Mouse (Mus musculus) embryo, embryonic 11.5 days (tissue): ENCODE results near the gene Clec4e.
"Not testable (repeated sequence)": the region's sequence is repeated elsewhere in the genome, so short reads cannot be mapped to it uniquely, and the experiment has no call there.

Experiments
- DNase-seq: peaks from one replicate; pipeline ENCODE4 v3.0.0-alpha.2; 2012; ENCODE audit warnings: low read depth, low spot score

Gene Clec4e

GRCm38 (mm10) chr6:123289753-123290152, at the start of gene Clec4e:
Gene Clec4e, minus strand, starts transcription at chr6:123289870.
- DNase-seq, result no peak

- DNase-seq, result no peak
These were observed 42.8 kb upstream of the Clec4e start for GRCm38 (mm10) chr6:123332503-123332902.

GRCm38 (mm10) chr6:123308033-123308432, 18.4 kb upstream of the Clec4e start, which contains the start of gene Vmn2r19:
Gene Vmn2r19, plus strand, starts transcription at chr6:123308333.
- DNase-seq, result no peak

DNA sequence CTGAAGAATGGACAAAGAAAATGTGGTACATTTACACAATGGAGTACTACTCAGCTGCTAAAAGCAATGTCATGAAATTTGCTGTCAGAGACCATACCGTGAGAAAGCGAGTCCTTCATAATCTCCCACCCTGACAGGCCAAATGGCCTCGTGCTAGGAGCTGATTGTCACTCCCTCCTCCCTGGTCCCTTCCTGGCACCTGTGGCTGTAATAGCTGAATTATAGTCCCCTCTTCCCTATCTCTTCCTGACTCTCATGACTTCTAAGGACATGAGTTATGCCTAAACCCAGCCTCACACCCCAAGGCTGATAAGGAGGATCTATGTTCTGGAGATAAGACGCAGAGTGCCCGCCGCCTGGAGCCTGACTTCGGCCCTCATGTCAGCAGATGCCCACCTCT, 16.6 kb upstream of the Clec4e start:
- DNase-seq, result not testable (repeated sequence)

- DNase-seq, result no peak
These were observed 7.0 kb upstream of the Clec4e start for GRCm38 (mm10) chr6:123296687-123297086.

DNA sequence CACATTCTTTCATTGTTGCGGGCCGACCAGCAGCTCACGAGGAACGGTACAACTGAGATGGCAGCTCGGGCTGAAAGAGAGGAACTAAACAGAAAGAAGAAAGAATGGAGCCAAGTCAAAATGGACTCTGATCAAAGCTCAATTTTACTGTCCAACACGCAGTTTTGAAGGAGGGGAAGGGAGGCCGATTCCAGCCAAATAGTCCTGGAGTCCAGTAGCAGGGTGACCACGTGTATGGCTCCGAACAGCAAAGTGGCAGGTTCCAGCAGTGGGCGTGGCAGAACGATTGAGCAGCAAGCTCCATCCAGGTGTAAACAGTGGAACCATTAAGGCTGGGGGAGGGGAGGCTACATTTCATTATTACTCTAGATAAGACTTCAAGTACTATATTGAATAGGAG, 3.8 kb upstream of the Clec4e start:
- not testable (repeated sequence) for DNase-seq

DNA sequence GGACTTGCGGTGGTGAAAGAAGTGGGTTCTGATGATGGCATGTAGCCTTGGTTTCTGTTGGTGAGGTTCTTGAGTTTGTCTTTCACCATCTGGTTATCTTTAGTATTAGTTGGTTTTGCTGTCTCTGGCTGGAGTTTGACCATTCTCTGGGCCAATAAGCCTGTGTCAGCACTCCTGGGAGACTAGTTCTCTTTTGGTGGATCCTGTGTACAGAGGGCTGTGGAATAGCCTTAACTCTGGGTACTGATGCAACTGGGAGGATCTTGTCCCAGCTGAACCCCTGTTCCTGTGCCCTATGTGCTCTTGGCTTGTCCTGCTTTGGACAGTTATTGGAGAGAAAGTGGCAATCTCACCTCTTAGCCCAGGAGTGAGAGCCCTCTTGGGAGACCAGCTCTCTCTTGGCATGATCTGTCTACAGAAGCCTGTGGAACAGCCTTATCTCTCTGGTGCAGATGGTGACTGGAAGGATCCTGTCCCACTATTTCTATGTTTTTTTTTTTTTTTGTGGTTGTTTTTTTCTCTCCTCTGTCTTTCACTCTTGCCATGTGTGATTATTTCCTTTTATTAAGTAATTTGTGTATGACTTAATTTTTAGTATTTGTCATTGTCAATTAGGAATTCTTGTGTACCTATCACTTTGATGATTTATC, 3.2 kb upstream of the Clec4e start:
- DNase-seq, result no peak

- no peak for DNase-seq
These were observed 739 bp downstream of the Clec4e start for GRCm38 (mm10) chr6:123288931-123289330.

GRCm38 (mm10) chr6:123286311-123286710, 3.4 kb downstream of the Clec4e start:
- DNase-seq, result no peak

GRCm38 (mm10) chr6:123279443-123279842, 10.2 kb downstream of the Clec4e start:
- no peak for DNase-seq

- no peak for DNase-seq
These were observed 22.7 kb downstream of the Clec4e start for GRCm38 (mm10) chr6:123266945-123267344.

- no peak for DNase-seq
These were observed 23.9 kb downstream of the Clec4e start for GRCm38 (mm10) chr6:123265809-123266208.

- DNase-seq, result no peak
These were observed 25.5 kb downstream of the Clec4e start for GRCm38 (mm10) chr6:123264194-123264593.

DNA sequence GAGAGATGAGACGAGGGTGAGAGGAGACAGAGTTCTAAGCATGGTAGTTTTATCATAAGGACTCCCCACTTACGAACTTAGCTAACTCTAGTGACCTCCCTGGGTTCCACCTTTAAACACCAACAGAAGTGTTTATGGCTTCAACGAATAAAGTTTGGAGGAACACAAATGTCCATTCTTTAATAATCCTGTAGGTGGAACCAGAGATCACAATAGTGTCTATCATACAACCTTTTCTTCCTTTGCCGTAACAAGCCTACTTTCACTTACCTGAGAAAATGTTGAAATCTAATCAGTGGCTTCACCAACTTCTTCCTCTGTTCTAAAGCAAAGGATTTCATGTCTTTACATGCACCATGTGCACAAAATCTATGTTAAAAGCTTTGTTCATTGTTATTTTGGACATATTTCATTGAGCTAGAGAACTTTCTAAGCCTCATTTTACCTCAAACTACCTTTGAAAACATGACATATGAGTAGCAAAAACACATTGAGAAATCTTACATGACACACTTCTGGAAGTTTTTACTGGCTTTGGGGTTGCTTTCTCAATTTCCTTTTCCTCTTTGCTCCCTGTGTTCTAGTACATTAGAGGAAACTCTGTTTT, 28.0 kb downstream of the Clec4e start, which contains the start of gene Clec4d:
TSS of gene Clec4d (plus strand) at position 557 of the 607 bp plus-strand sequence.
- DNase-seq, result no peak

GRCm38 (mm10) chr6:123260868-123261267, 28.8 kb downstream of the Clec4e start:
- no peak for DNase-seq

DNA sequence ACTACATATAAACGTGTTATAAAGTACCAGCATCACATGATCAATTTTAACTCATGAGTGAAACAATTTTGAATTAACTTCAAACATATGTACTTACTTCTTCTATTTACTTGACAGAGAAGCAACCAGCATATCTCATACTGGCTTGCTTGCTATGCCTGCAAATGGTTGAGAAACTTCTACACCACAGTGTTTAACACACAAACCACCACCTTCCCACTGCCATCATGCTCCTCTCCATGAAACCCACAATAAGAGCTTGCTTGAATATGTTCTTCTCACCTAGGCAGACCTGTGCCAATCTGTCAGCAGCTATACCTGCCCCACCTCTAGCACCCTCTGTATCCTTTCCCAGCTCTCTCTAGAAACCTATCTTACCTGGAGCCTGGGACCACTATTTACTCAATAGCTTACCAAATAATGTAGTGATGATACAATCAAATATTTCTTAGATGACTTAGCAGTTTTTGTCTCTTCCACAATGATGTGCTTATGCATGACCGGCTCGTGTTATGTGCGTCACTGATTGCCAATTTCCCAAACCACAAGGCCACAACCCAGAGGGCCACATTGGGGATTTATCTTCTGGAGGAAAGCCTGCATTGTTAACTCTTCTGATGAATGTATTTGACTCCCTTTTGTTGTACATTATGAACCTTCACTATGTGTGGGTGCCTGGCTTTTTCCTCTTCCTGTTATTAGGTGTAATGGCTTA, 29.6 kb downstream of the Clec4e start:
- DNase-seq, result no peak

DNA sequence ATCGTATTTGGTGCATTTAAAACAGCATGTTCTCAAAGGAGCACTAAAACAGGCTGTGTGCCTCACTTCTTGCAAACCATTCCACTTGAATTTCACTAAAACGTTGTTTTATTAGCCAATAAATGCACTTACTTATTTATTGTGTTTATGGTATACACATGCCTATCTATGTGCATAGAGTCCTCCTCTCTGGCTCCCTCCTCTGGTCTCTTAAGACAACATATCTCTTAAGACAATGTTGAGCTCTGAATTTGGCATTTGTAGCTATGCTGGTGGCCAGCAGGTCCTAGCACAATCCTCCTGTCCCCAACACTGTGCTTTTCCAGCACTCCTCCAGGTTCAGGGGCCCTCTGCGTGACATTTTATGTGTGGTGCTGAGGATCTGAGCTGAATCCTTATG, 30.7 kb downstream of the Clec4e start:
- no peak for DNase-seq

- DNase-seq, result no peak
These were observed 36.9 kb downstream of the Clec4e start for GRCm38 (mm10) chr6:123252735-123253134.

GRCm38 (mm10) chr6:123248862-123249261, 40.8 kb downstream of the Clec4e start:
- not testable (repeated sequence) for DNase-seq

- DNase-seq, result no peak
These were observed 45.5 kb downstream of the Clec4e start for GRCm38 (mm10) chr6:123244201-123244600.

- DNase-seq, result no peak
These were observed 52.1 kb downstream of the Clec4e start for GRCm38 (mm10) chr6:123237582-123237981.
